Mouse (Mus musculus): ENCODE results near the gene Lrrc26. TPM values are rescaled to one million over a fixed set of nuclear protein-coding genes. Genes with fewer than 3 reads are reported as not detected.

Gene Lrrc26
- total and polyA plus RNA-seq, 2 experiments = 0.07 TPM; not detected in 1

GRCm38 (mm10) chr2:25318971-25319773 lies 29.5 kb downstream of the Lrrc26 start, which contains the start of gene Grin1:
Gene Grin1, minus strand, starts transcription at chr2:25319187.
- no peaks in the 10 kb centered on the region for H3K4me1 ChIP-seq (ENCODE audit: control insufficient read depth, insufficient read depth, low read length)
- H3K27me3 ChIP-seq (ENCODE audit: control insufficient read depth, insufficient read depth, low read length) = peaks cover 10% of the 10 kb centered on the region
- no peak for TF ChIP-seq CTCF (IDR thresholded peaks at IDR 0.05; ENCODE audit: low read depth, low read length)
- no peak for TF ChIP-seq POLR2A (IDR thresholded peaks at IDR 0.05; ENCODE audit: extremely low read depth, insufficient read depth, low read length)
- H3K9ac ChIP-seq (ENCODE audit: low read depth, low read length) = no peak within 1 kb of the TSS
- H3K36me3 ChIP-seq (ENCODE audit: control insufficient read depth, insufficient read depth, low read length) = no peaks in the 10 kb centered on the region
- H3K79me2 ChIP-seq (ENCODE audit: control insufficient read depth, insufficient read depth, low read length) = no peaks in the 10 kb centered on the region
- no peak within 1 kb of the TSS for H3K4me3 ChIP-seq (ENCODE audit: insufficient read depth, low read depth, low read length)
- 9% methylated on average over 58 of the region's 58 CpGs for WGBS
- H3K27ac ChIP-seq (replicated peaks; ENCODE audit: insufficient read depth, low read depth, low read length) = no peak within 1 kb of the TSS
- no peak for DNase-seq (ENCODE audit: extremely low read depth, low read depth, low spot score)

GRCm38 (mm10) chr2:25320084-25320483 lies 30.4 kb downstream of the Lrrc26 start:
- Histone ChIP-seq H3K36me3 (ENCODE audit: control insufficient read depth, insufficient read depth, low read length) (no peaks in the 10 kb centered on the region), H3K79me2 (ENCODE audit: control insufficient read depth, insufficient read depth, low read length) (no peaks in the 10 kb centered on the region), H3K4me1 (ENCODE audit: control insufficient read depth, insufficient read depth, low read length) (no peaks in the 10 kb centered on the region), H3K27ac (replicated peaks; ENCODE audit: insufficient read depth, low read depth, low read length) (no peak overlapping the region), H3K27me3 (ENCODE audit: control insufficient read depth, insufficient read depth, low read length) (peaks cover 10% of the 10 kb centered on the region), H3K9ac (ENCODE audit: low read depth, low read length) (no peak overlapping the region), H3K4me3 (ENCODE audit: insufficient read depth, low read depth, low read length) (no peak overlapping the region)
- no peak for TF ChIP-seq POLR2A (IDR thresholded peaks at IDR 0.05; ENCODE audit: extremely low read depth, insufficient read depth, low read length)
- no peak for TF ChIP-seq CTCF (IDR thresholded peaks at IDR 0.05; ENCODE audit: low read depth, low read length)
- DNase-seq (ENCODE audit: extremely low read depth, low read depth, low spot score) = no peak
- WGBS = 40% methylated on average over 2 of the region's 2 CpGs

- Histone ChIP-seq H3K4me3 (ENCODE audit: insufficient read depth, low read depth, low read length) (no peak overlapping the region), H3K79me2 (ENCODE audit: control insufficient read depth, insufficient read depth, low read length) (no peaks in the 10 kb centered on the region), H3K36me3 (ENCODE audit: control insufficient read depth, insufficient read depth, low read length) (no peaks in the 10 kb centered on the region), H3K27me3 (ENCODE audit: control insufficient read depth, insufficient read depth, low read length) (no peaks in the 10 kb centered on the region), H3K27ac (replicated peaks; ENCODE audit: insufficient read depth, low read depth, low read length) (no peak overlapping the region), H3K4me1 (ENCODE audit: control insufficient read depth, insufficient read depth, low read length) (no peaks in the 10 kb centered on the region), H3K9ac (ENCODE audit: low read depth, low read length) (no peak overlapping the region)
- no peak for DNase-seq (ENCODE audit: extremely low read depth, low read depth, low spot score)
- TF ChIP-seq POLR2A (IDR thresholded peaks at IDR 0.05; ENCODE audit: extremely low read depth, insufficient read depth, low read length) = no peak
- no peak for TF ChIP-seq CTCF (IDR thresholded peaks at IDR 0.05; ENCODE audit: low read depth, low read length)
- 55% methylated on average over 2 of the region's 2 CpGs for WGBS
Observed at GRCm38 (mm10) chr2:25326036-25326435, 36.3 kb downstream of the Lrrc26 start.

- TF ChIP-seq CTCF (IDR thresholded peaks at IDR 0.05; ENCODE audit: low read depth, low read length) (peak; percentile 40), POLR2A (IDR thresholded peaks at IDR 0.05; ENCODE audit: extremely low read depth, insufficient read depth, low read length) (no peak)
- Histone ChIP-seq H3K4me1 (ENCODE audit: control insufficient read depth, insufficient read depth, low read length) (peaks cover 4% of the 10 kb centered on the region; the same call in 1 of the 2 replicates), H3K79me2 (ENCODE audit: control insufficient read depth, insufficient read depth, low read length) (peaks cover 5% of the 10 kb centered on the region; the same call in 1 of the 2 replicates), H3K9ac (ENCODE audit: low read depth, low read length) (no peak overlapping the region), H3K36me3 (ENCODE audit: control insufficient read depth, insufficient read depth, low read length) (no peaks in the 10 kb centered on the region), H3K4me3 (ENCODE audit: insufficient read depth, low read depth, low read length) (no peak overlapping the region), H3K27me3 (ENCODE audit: control insufficient read depth, insufficient read depth, low read length) (no peaks in the 10 kb centered on the region), H3K27ac (replicated peaks; ENCODE audit: insufficient read depth, low read depth, low read length) (no peak overlapping the region)
- peak; percentile 27 for DNase-seq (ENCODE audit: extremely low read depth, low read depth, low spot score)
- 41% methylated on average over 7 of the region's 7 CpGs for WGBS
Observed at GRCm38 (mm10) chr2:25328440-25328839, 38.7 kb downstream of the Lrrc26 start.

- TF ChIP-seq CTCF (IDR thresholded peaks at IDR 0.05; ENCODE audit: low read depth, low read length) = no peak
- TF ChIP-seq POLR2A (IDR thresholded peaks at IDR 0.05; ENCODE audit: extremely low read depth, insufficient read depth, low read length) = no peak
- peaks cover 5% of the 10 kb centered on the region; the same call in 1 of the 2 replicates for H3K79me2 ChIP-seq (ENCODE audit: control insufficient read depth, insufficient read depth, low read length)
Observed at GRCm38 (mm10) chr2:25331470-25331869, 41.8 kb downstream of the Lrrc26 start.

More at GRCm38 (mm10) chr2:25331470-25331869, 41.8 kb downstream of the Lrrc26 start:
- H3K36me3 ChIP-seq (ENCODE audit: control insufficient read depth, insufficient read depth, low read length) = peaks cover 4% of the 10 kb centered on the region; the same call in 1 of the 2 replicates
- DNase-seq (ENCODE audit: extremely low read depth, low read depth, low spot score) = no peak
- H3K4me1 ChIP-seq (ENCODE audit: control insufficient read depth, insufficient read depth, low read length) = peaks cover 6% of the 10 kb centered on the region; the same call in 1 of the 2 replicates
- 52% methylated on average over 9 of the region's 9 CpGs for WGBS
- no peak overlapping the region for H3K9ac ChIP-seq (ENCODE audit: low read depth, low read length)
- H3K27me3 ChIP-seq (ENCODE audit: control insufficient read depth, insufficient read depth, low read length) = no peaks in the 10 kb centered on the region
- no peak overlapping the region for H3K27ac ChIP-seq (replicated peaks; ENCODE audit: insufficient read depth, low read depth, low read length)
- peak overlapping the region; percentile 25; the same call in 1 of the 2 replicates for H3K4me3 ChIP-seq (ENCODE audit: insufficient read depth, low read depth, low read length)
